Mouse (Mus musculus): ENCODE measurements around the gene Tmem150b. TPM values are rescaled to one million over a fixed set of nuclear protein-coding genes. Genes with fewer than 3 reads are reported as not detected.

The Tmem150b gene
- 1.7 and 6.7 TPM in 2 replicates for total RNA-seq (2015; ENCODE audit: low replicate concordance)
- total RNA-seq (2017; ENCODE audit: low replicate concordance), result 2.1 and 2.7 TPM in 2 replicates

GRCm38 (mm10) chr7:4725169-4725568 lies at the start of gene Tmem150b:
Gene Tmem150b (minus strand): TSS chr7:4725249.
- ATAC-seq (replicated peaks; ENCODE audit: low FRiP score, poor library complexity, severe bottlenecking), result no peak

- ATAC-seq (replicated peaks; ENCODE audit: low FRiP score, poor library complexity, severe bottlenecking), result no peak
Observed at GRCm38 (mm10) chr7:4771202-4771601, 46.2 kb upstream of the Tmem150b start, which contains the start of gene Fam71e2. Gene Fam71e2 (minus strand): TSS chr7:4771302.

- no peak for ATAC-seq (replicated peaks; ENCODE audit: low FRiP score, poor library complexity, severe bottlenecking)
Observed at GRCm38 (mm10) chr7:4764946-4765710, 40.1 kb upstream of the Tmem150b start.

GRCm38 (mm10) chr7:4759670-4760069 lies 34.6 kb upstream of the Tmem150b start:
- no peak for ATAC-seq (replicated peaks; ENCODE audit: low FRiP score, poor library complexity, severe bottlenecking)

GRCm38 (mm10) chr7:4752821-4753570 lies 27.9 kb upstream of the Tmem150b start, which contains the start of gene Cox6b2:
Gene Cox6b2 (minus strand): TSS chr7:4753094.
- ATAC-seq (replicated peaks; ENCODE audit: low FRiP score, poor library complexity, severe bottlenecking), result peak; percentile 59

- peak; percentile 67 for ATAC-seq (replicated peaks; ENCODE audit: low FRiP score, poor library complexity, severe bottlenecking)
Observed at GRCm38 (mm10) chr7:4751971-4752820, 27.1 kb upstream of the Tmem150b start.

GRCm38 (mm10) chr7:4749169-4749568 lies 24.1 kb upstream of the Tmem150b start:
- ATAC-seq (replicated peaks; ENCODE audit: low FRiP score, poor library complexity, severe bottlenecking), result peak; percentile 60

- ATAC-seq (replicated peaks; ENCODE audit: low FRiP score, poor library complexity, severe bottlenecking), result no peak
Observed at GRCm38 (mm10) chr7:4748321-4748720, 23.3 kb upstream of the Tmem150b start.

GRCm38 (mm10) chr7:4747156-4747899 lies 22.3 kb upstream of the Tmem150b start:
- ATAC-seq (replicated peaks; ENCODE audit: low FRiP score, poor library complexity, severe bottlenecking), result peak; percentile 48

GRCm38 (mm10) chr7:4746326-4746980 lies 21.4 kb upstream of the Tmem150b start:
- no peak for ATAC-seq (replicated peaks; ENCODE audit: low FRiP score, poor library complexity, severe bottlenecking)

GRCm38 (mm10) chr7:4744886-4745285 lies 19.8 kb upstream of the Tmem150b start:
- no peak for ATAC-seq (replicated peaks; ENCODE audit: low FRiP score, poor library complexity, severe bottlenecking)

GRCm38 (mm10) chr7:4743354-4743753 lies 18.3 kb upstream of the Tmem150b start:
- ATAC-seq (replicated peaks; ENCODE audit: low FRiP score, poor library complexity, severe bottlenecking), result no peak

GRCm38 (mm10) chr7:4742482-4742819 lies 17.4 kb upstream of the Tmem150b start:
- ATAC-seq (replicated peaks; ENCODE audit: low FRiP score, poor library complexity, severe bottlenecking), result no peak

- ATAC-seq (replicated peaks; ENCODE audit: low FRiP score, poor library complexity, severe bottlenecking), result no peak
Observed at GRCm38 (mm10) chr7:4741672-4742481, 16.8 kb upstream of the Tmem150b start.

- peak; percentile 72 for ATAC-seq (replicated peaks; ENCODE audit: low FRiP score, poor library complexity, severe bottlenecking)
Observed at GRCm38 (mm10) chr7:4741151-4741550, 16.1 kb upstream of the Tmem150b start.

- ATAC-seq (replicated peaks; ENCODE audit: low FRiP score, poor library complexity, severe bottlenecking), result no peak
Observed at GRCm38 (mm10) chr7:4740309-4740727, 15.3 kb upstream of the Tmem150b start.

- ATAC-seq (replicated peaks; ENCODE audit: low FRiP score, poor library complexity, severe bottlenecking), result peak; percentile 83
Observed at GRCm38 (mm10) chr7:4739544-4740275, 14.7 kb upstream of the Tmem150b start, which contains the start of gene Kmt5c. Gene Kmt5c (plus strand): TSS chr7:4740115.
